Mouse (Mus musculus) effector memory CD4-positive, alpha-beta T cell, adult 7 months (primary cell): ENCODE results near the gene Bclaf1. TPM values are rescaled to one million over a fixed set of nuclear protein-coding genes. Genes with fewer than 3 reads are reported as not detected.

ENCODE experiments used
- polyA plus RNA-seq: library from polyadenylated mRNA; unstranded; fragments of 100-300 nt; shearing (Covaris generic); gene quantifications from one replicate; pipeline ENCODE4 v1.2.1, GENCODE M21; 2017

Gene Bclaf1
- polyA plus RNA-seq = 179 TPM

GRCm38 (mm10) chr10:20311918-20312735, at the start of gene Bclaf1:
Gene Bclaf1, plus strand, starts transcription at chr10:20312469.

GRCm38 (mm10) chr10:20347285-20348214, 35.3 kb downstream of the Bclaf1 start, which contains the start of gene Mtfr2:
Gene Mtfr2, plus strand, starts transcription at chr10:20347770.

Other genes starting within 250 kb of the Bclaf1 start
- 4.6 TPM for gene Map7, start 164.0 kb upstream of the Bclaf1 start, polyA plus RNA-seq
- 0.32 TPM for gene Mtfr2, start 35.3 kb downstream of the Bclaf1 start, polyA plus RNA-seq